Mouse (Mus musculus): Measurements from ENCODE around the gene Atp8b4.
A peak's percentile ranks its signal among the peaks of the same experiment; 100 is the strongest.

Gene Atp8b4

DNA sequence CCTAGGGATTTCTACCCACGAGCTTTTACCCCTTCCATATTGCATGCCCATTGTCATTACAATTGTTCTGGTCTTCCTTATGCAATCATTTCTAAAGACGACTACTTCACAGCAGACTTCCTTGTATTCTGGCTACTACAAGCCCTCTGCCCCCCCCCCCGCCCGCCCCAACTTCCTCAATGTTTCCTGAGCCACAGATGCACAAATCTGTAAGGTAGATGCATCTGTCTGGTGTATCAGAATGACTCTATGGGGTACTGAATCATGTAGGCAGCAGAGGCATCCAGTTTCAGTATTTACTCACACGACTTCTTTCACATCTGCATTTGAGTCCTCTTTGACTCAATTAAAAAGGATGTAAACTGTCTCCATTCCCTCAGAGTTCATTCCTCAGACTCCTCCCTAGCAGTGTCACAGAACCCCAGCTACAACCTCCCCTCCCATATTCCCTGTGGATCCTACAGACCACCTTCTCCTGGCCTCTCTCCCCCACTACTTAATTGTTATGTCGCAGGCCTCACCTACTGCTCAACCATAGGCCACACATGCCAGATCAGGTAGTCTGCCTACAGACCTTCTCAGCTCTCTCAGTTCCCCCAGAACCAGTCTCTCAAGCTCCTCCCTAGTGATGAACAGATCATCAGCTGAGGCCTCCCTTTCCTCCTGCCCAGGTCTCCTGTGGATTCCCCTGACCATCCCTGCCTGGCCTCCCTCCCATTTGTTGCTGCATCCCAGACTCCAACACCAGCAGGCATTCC is 14.8 kb upstream of the Atp8b4 start:
- DNase-seq (ENCODE audit: low read depth, low spot score): peak; percentile 23
- H3K27me3 ChIP-seq (ENCODE audit: control insufficient read depth, insufficient read depth, low read length, poor library complexity, severe bottlenecking): no peaks in the 10 kb centered on the region
- no peaks in the 10 kb centered on the region for H3K36me3 ChIP-seq (ENCODE audit: control insufficient read depth, insufficient read depth, low read length, poor library complexity, severe bottlenecking)

GRCm38 (mm10) chr2:126508228-126508627 is 7.8 kb upstream of the Atp8b4 start:
- no peaks in the 10 kb centered on the region for H3K36me3 ChIP-seq (ENCODE audit: control insufficient read depth, insufficient read depth, low read length, poor library complexity, severe bottlenecking)
- no peaks in the 10 kb centered on the region for H3K27me3 ChIP-seq (ENCODE audit: control insufficient read depth, insufficient read depth, low read length, poor library complexity, severe bottlenecking)
- DNase-seq (ENCODE audit: low read depth, low spot score): no peak

GRCm38 (mm10) chr2:126507477-126507876 is 7.0 kb upstream of the Atp8b4 start:
- DNase-seq (ENCODE audit: low read depth, low spot score): no peak
- H3K27me3 ChIP-seq (ENCODE audit: control insufficient read depth, insufficient read depth, low read length, poor library complexity, severe bottlenecking): no peaks in the 10 kb centered on the region
- H3K36me3 ChIP-seq (ENCODE audit: control insufficient read depth, insufficient read depth, low read length, poor library complexity, severe bottlenecking): no peaks in the 10 kb centered on the region

- no peaks in the 10 kb centered on the region for H3K36me3 ChIP-seq (ENCODE audit: control insufficient read depth, insufficient read depth, low read length, poor library complexity, severe bottlenecking)
- H3K27me3 ChIP-seq (ENCODE audit: control insufficient read depth, insufficient read depth, low read length, poor library complexity, severe bottlenecking): no peaks in the 10 kb centered on the region
- no peak for DNase-seq (ENCODE audit: low read depth, low spot score)
These were observed 4.7 kb upstream of the Atp8b4 start for GRCm38 (mm10) chr2:126505156-126505555.

GRCm38 (mm10) chr2:126499730-126500129 is 744 bp downstream of the Atp8b4 start:
- H3K27me3 ChIP-seq (ENCODE audit: control insufficient read depth, insufficient read depth, low read length, poor library complexity, severe bottlenecking): no peaks in the 10 kb centered on the region
- peak; percentile 59 for DNase-seq (ENCODE audit: low read depth, low spot score)

GRCm38 (mm10) chr2:126498761-126499452 is 1.6 kb downstream of the Atp8b4 start:
- Histone ChIP-seq H3K27me3 (ENCODE audit: control insufficient read depth, insufficient read depth, low read length, poor library complexity, severe bottlenecking) (no peaks in the 10 kb centered on the region), H3K36me3 (ENCODE audit: control insufficient read depth, insufficient read depth, low read length, poor library complexity, severe bottlenecking) (no peaks in the 10 kb centered on the region)
- no peak for DNase-seq (ENCODE audit: low read depth, low spot score)

More at GRCm38 (mm10) chr2:126499730-126500129, 744 bp downstream of the Atp8b4 start:
- H3K36me3 ChIP-seq (ENCODE audit: control insufficient read depth, insufficient read depth, low read length, poor library complexity, severe bottlenecking): no peaks in the 10 kb centered on the region

DNA sequence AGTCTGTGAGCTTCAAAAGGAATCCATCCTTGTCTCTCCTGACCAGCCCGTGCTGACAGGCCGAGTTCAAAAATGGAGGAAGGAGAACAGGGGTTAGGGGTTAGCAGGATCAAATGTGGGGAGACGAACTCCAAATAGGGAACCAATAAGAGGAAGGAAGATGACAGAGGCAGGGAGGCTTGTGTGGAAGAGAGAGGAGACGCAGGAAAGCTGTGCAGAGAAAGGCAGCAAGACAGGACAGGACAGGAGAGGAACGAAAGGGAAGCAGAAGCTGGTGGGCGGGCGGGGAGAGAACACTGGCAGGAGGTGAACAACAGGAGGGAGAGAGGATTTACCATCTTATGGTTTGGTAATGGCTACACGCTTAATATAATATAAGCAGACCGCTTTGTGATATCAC is 3.6 kb downstream of the Atp8b4 start:
- Histone ChIP-seq H3K36me3 (ENCODE audit: control insufficient read depth, insufficient read depth, low read length, poor library complexity, severe bottlenecking) (no peaks in the 10 kb centered on the region), H3K27me3 (ENCODE audit: control insufficient read depth, insufficient read depth, low read length, poor library complexity, severe bottlenecking) (no peaks in the 10 kb centered on the region)
- no peak for DNase-seq (ENCODE audit: low read depth, low spot score)

DNA sequence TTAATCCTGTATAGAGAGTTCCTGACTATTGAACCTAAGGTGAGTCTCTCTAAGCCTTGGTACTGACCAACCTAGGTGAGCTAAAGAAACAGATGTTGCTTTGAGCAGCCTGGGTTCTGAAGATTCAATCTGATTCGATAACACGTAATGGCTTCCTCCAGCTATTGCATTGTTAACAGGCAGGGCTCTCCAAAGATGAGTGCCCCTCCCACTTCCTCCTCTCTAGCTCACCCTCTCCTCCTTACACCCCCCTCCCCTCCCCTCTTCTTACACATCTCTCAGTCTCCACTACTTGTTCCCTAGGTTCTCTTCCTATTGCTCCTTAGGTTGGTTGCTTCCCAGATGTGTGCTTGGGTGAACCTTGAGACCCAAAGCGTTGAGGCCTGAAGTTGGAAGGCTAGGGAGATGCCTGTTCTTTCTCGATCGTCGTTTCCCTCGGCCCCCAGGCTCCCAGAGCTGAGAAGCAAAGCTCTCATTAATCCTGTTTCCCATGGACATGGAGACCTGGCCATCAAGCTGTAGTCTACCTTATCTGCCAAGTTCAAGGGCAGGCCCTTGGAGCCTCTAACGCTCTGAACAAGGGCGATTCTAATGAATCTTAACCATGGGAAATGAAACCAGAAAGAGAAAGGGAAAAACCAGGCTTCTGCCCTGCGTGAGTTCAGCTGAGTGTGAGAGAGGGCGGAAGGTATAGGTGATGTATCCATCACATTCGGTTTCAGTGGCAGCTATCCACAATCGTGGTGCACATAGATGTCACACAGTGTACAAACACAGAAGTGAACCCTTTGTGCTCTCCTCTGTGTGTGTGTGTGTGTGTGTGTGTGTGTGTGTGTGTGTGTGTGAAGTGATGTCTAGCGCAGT is 4.4 kb downstream of the Atp8b4 start:
- no peaks in the 10 kb centered on the region for H3K27me3 ChIP-seq (ENCODE audit: control insufficient read depth, insufficient read depth, low read length, poor library complexity, severe bottlenecking)
- H3K36me3 ChIP-seq (ENCODE audit: control insufficient read depth, insufficient read depth, low read length, poor library complexity, severe bottlenecking): no peaks in the 10 kb centered on the region
- DNase-seq (ENCODE audit: low read depth, low spot score): peak; percentile 52

DNA sequence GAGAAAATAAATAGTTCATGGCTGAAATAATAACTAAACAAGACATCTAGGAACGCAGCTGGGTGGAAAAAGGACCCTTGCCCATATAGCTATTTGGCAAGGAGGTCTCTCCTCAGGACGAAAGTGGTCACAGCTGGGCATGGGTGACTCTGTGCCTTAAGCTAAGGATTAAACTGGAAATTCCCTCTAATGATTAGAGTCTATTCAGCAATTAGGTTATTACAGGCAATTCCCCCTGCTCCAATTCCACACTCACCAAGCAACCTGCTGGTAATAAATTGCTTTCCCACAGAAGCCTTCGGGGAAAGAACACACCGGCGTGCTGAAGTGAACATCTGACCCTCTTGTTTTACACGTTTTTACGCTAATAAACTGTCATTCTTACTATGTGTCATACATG is 5.2 kb downstream of the Atp8b4 start:
- H3K27me3 ChIP-seq (ENCODE audit: control insufficient read depth, insufficient read depth, low read length, poor library complexity, severe bottlenecking): no peaks in the 10 kb centered on the region
- no peak for DNase-seq (ENCODE audit: low read depth, low spot score)
- no peaks in the 10 kb centered on the region for H3K36me3 ChIP-seq (ENCODE audit: control insufficient read depth, insufficient read depth, low read length, poor library complexity, severe bottlenecking)

DNA sequence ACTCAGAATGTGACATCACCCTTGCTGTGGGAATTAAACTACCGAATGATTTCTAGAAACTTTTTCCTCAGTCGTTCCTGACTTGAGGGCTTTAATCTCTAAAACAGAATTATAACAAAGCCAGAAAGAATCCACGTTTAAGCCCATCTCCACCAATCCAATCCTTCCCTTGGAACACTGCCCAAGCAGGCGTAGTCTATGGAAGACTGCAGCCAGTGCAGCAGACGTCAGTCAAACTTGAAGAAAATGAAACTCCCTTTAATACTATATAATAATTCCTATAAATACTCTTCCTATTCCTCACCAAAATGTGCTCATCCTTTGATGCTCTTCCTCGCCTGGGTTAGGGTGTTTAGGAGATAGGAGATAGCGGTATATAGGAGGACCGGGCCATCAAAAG is 7.2 kb downstream of the Atp8b4 start:
- no peaks in the 10 kb centered on the region for H3K36me3 ChIP-seq (ENCODE audit: control insufficient read depth, insufficient read depth, low read length, poor library complexity, severe bottlenecking)
- no peak for DNase-seq (ENCODE audit: low read depth, low spot score)
- no peaks in the 10 kb centered on the region for H3K27me3 ChIP-seq (ENCODE audit: control insufficient read depth, insufficient read depth, low read length, poor library complexity, severe bottlenecking)

DNA sequence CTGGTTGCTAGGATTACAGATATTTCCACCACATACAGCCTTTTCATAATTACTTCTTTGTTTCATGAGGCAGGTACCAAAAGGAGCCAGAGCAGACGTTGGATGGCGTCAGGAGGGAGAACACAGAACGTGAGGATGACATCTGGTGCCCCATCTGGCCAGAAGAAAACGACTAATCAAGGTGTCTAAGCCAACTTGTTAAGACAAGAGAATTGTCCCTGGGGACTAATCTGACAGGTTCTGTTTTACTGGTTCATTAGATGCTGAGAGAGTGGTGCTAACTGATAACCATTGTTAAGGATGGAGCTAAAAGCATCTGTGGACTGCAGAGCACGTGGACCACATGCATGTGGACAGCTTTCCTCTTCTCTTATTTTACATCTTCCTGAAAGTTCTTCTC is 7.8 kb downstream of the Atp8b4 start:
- no peak for DNase-seq (ENCODE audit: low read depth, low spot score)
- H3K36me3 ChIP-seq (ENCODE audit: control insufficient read depth, insufficient read depth, low read length, poor library complexity, severe bottlenecking): no peaks in the 10 kb centered on the region
- H3K27me3 ChIP-seq (ENCODE audit: control insufficient read depth, insufficient read depth, low read length, poor library complexity, severe bottlenecking): no peaks in the 10 kb centered on the region

DNA sequence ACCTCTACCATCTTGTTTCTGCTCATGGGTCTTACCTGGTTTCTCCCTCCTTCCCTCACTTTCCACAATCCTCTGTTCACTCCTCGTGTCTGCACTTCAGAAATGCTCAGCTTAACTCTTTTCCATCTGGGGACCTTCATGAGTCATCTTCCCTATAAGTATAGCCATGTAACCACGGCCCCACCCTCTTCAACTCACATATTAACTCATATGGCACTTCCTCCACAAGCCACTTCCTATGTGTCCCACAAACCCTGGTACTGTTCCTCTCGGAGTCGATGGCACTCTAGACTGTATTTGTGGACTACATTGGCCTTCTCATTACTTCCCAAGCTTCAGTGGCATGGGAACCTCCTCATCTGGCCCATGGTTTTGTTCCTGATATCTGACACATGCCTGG is 9.0 kb downstream of the Atp8b4 start:
- Histone ChIP-seq H3K27me3 (ENCODE audit: control insufficient read depth, insufficient read depth, low read length, poor library complexity, severe bottlenecking) (no peaks in the 10 kb centered on the region), H3K36me3 (ENCODE audit: control insufficient read depth, insufficient read depth, low read length, poor library complexity, severe bottlenecking) (no peaks in the 10 kb centered on the region)
- no peak for DNase-seq (ENCODE audit: low read depth, low spot score)

- DNase-seq (ENCODE audit: low read depth, low spot score): no peak
- H3K27me3 ChIP-seq (ENCODE audit: control insufficient read depth, insufficient read depth, low read length, poor library complexity, severe bottlenecking): no peaks in the 10 kb centered on the region
These were observed 9.9 kb downstream of the Atp8b4 start for GRCm38 (mm10) chr2:126490573-126490972.

DNA sequence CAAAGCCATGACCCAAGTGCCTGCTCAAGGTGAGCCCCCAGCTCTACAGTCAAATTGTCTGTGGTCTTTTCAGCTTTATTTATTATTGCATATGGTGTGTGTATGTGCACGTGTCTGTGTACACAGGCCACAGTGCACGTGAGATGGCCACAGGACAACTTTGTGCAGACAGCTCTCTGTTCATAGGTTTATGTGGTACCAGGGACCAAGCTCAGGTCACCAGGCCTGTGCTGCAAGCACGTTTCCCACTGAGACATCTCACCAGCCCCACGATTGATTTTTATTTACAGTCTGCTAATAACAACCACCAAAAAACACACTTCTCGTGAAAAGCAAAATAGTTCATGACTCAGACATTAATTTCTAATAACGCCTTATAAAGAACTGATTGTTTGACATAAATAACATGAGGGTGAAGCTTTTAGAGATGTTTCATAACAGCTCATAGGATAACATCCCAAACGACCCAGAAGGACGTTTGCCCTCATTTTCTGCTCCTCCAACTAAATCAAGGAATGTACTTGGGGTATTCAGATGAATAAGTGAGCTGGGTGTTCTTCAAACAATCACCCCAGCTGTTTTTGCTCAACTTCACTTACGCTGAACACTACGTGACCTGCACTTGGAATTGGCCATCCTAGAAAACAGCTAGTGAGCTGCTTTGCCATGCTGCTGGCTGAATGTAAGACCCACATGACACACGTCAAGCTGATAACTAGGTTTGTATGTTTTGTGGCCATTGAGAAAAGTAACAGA is 15.0 kb downstream of the Atp8b4 start:
- no peaks in the 10 kb centered on the region for H3K36me3 ChIP-seq (ENCODE audit: control insufficient read depth, insufficient read depth, low read length, poor library complexity, severe bottlenecking)
- H3K27me3 ChIP-seq (ENCODE audit: control insufficient read depth, insufficient read depth, low read length, poor library complexity, severe bottlenecking): no peaks in the 10 kb centered on the region
- no peak for DNase-seq (ENCODE audit: low read depth, low spot score)

More at GRCm38 (mm10) chr2:126490573-126490972, 9.9 kb downstream of the Atp8b4 start:
- no peaks in the 10 kb centered on the region for H3K36me3 ChIP-seq (ENCODE audit: control insufficient read depth, insufficient read depth, low read length, poor library complexity, severe bottlenecking)

All from splenic B cell, adult 2 months (primary cell).